Mouse (Mus musculus): ENCODE data around the gene Olfr1477. TPM values are rescaled to one million over a fixed set of nuclear protein-coding genes. Genes with fewer than 3 reads are reported as not detected.
"Not testable (repeated sequence)": the region's sequence is repeated elsewhere in the genome, so short reads cannot be mapped to it uniquely, and the experiment has no call there.

Gene Olfr1477
- not detected in 2 replicates for polyA plus RNA-seq (2015; fragmentation: Nextera tagmentation; extraction: Ambion mirVana)

DNA sequence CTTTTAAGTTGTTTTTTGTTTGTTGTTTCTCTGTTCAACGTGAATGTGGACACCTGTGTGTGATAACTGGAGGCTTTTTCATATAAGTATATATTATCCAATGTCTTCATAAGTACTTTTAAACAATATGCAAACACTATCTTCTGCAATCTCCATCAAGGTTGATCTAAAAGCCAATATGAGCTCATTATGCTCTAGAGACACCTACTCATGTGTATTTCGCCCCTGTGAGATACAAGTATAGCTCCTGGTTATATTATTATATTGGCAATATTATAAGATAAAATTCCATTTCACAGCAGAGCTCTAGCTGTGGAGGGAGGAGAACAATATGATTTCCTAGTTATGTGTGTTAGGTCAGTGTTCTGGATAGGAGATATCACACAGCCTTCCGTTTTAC is at the start of gene Olfr1477:
TSS of gene Olfr1477 (plus strand) at position 301 of the 400 bp plus-strand sequence.
- H3K9me3 ChIP-seq: no peaks in the 10 kb centered on the region; the same call in 1 of the 2 replicates
- WGBS: 71% methylated on average over 3 of the region's 3 CpGs
- H3K27me3 ChIP-seq: no peaks in the 10 kb centered on the region
- no peak within 1 kb of the TSS for H3K4me3 ChIP-seq
- no peaks in the 10 kb centered on the region for H3K36me3 ChIP-seq
- no peak for ATAC-seq (ENCODE audit: insufficient number of reproducible peaks, insufficient read depth, low FRiP score, low TSS enrichment, low read depth)
- no peak within 1 kb of the TSS for H3K9ac ChIP-seq
- H3K27ac ChIP-seq: no peak within 1 kb of the TSS
- H3K4me1 ChIP-seq: no peaks in the 10 kb centered on the region
- H3K4me2 ChIP-seq: no peak within 1 kb of the TSS

DNA sequence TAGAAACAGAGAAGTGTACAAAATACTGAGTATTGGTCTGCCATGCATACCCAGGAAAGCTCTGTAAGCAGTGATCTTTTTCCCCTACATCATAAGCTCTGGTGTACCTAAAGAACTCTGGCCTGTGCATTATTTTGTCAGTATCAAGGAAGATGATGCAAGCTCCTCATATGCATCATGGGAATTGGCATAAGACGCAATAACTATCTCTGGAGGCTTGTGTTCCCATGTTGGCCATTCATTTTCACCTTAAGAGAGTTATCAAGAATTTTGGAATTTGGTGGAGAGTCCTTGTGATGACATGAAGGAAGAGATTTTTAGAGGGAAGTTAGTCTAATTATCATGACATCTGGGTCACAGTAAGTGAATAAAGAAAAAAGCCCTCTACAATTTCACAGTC is 44.4 kb upstream of the Olfr1477 start, which contains the start of gene Olfr1472:
TSS of gene Olfr1472 (minus strand) at position 101 of the 400 bp plus-strand sequence.
- Histone ChIP-seq H3K9me3 (no peaks in the 10 kb centered on the region; the same call in 1 of the 2 replicates), H3K4me1 (no peaks in the 10 kb centered on the region), H3K36me3 (no peaks in the 10 kb centered on the region), H3K4me2 (no peak within 1 kb of the TSS), H3K4me3 (no peak within 1 kb of the TSS), H3K9ac (no peak within 1 kb of the TSS), H3K27ac (no peak within 1 kb of the TSS), H3K27me3 (no peaks in the 10 kb centered on the region)
- no peak for ATAC-seq (ENCODE audit: insufficient number of reproducible peaks, insufficient read depth, low FRiP score, low TSS enrichment, low read depth)
- WGBS: 74% methylated on average over 1 of the region's 1 CpGs

DNA sequence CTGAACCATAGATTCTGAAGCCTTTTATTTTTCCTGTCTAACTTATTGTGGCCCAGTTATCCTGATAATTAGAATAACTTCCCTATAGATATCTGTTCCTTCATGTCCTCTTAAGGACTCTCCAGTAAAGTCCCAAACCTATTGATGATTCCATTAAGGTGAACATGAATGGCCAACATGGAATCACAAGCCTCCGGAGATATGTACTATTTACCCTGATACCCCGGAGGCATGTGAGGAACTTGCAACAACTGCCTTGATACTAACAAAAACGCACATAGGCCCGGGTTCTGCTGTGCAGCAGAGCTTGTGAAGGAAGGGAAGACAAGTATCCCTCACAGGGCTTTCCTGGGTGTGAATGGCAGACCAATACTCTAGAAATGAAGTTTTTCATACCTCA is 31.1 kb upstream of the Olfr1477 start, which contains the start of gene Olfr1474:
TSS of gene Olfr1474 (plus strand) at position 301 of the 400 bp plus-strand sequence.
- not testable (repeated sequence) for ATAC-seq (ENCODE audit: insufficient number of reproducible peaks, insufficient read depth, low FRiP score, low TSS enrichment, low read depth); H3K4me3 ChIP-seq

DNA sequence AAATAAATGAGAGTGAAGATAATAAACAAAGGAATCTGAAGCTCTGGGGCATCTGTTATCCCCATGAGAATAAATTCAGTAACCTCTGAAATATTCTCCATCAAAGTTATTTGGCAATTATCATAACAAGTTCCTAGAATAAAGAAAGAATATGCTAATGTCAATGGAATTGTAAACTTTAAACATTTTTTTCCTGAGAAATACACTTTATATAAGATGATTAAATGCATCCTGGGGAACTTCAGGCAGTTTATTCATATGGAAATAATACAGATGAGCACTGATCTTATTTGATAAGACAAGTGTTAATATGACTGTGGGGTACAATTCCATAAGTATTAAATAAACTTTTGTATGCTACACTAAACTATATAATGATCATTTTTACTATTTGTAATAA is 20.2 kb upstream of the Olfr1477 start, which contains the start of gene Olfr1475:
TSS of gene Olfr1475 (minus strand) at position 101 of the 400 bp plus-strand sequence.
- ATAC-seq (ENCODE audit: insufficient number of reproducible peaks, insufficient read depth, low FRiP score, low TSS enrichment, low read depth): no peak
- H3K9me3 ChIP-seq: no peaks in the 10 kb centered on the region

More for the DNA sequence above, 31.1 kb upstream of the Olfr1477 start, which contains the start of gene Olfr1474:
- not testable (repeated sequence) for H3K36me3 ChIP-seq, H3K9me3 ChIP-seq, H3K27ac ChIP-seq, H3K9ac ChIP-seq, H3K4me2 ChIP-seq, H3K4me1 ChIP-seq, H3K27me3 ChIP-seq
- 79% methylated on average over 4 of the region's 4 CpGs for WGBS

DNA sequence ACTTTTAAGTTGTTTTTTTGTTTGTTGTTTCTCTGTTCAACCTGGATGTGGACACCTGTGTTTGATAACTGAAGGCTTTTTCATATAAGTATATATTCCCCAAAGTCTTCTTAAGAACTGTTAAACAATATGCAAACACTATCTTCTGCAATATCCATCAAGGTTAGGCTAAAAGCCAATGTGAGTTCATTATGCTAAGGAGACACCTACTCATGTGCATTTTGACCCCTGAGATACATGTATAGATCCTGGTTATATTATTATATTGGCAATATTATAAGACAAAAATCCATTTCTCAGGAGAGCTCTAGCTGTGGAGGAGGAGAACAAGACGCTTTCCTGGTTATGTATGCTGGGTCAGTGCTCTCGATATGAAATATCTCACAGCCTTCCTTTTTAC is 27.3 kb downstream of the Olfr1477 start, which contains the start of gene Olfr1480:
TSS of gene Olfr1480 (plus strand) at position 301 of the 400 bp plus-strand sequence.
- Histone ChIP-seq H3K27ac (no peak within 1 kb of the TSS), H3K27me3 (no peaks in the 10 kb centered on the region)
- ATAC-seq (ENCODE audit: insufficient number of reproducible peaks, insufficient read depth, low FRiP score, low TSS enrichment, low read depth): no peak

More for the DNA sequence above, 20.2 kb upstream of the Olfr1477 start, which contains the start of gene Olfr1475:
- H3K4me1 ChIP-seq: no peaks in the 10 kb centered on the region
- H3K9ac ChIP-seq: no peak within 1 kb of the TSS
- no peaks in the 10 kb centered on the region for H3K27me3 ChIP-seq
- H3K4me3 ChIP-seq: no peak within 1 kb of the TSS
- no peak within 1 kb of the TSS for H3K4me2 ChIP-seq
- no peak within 1 kb of the TSS for H3K27ac ChIP-seq
- H3K36me3 ChIP-seq: no peaks in the 10 kb centered on the region

More for the DNA sequence above, 27.3 kb downstream of the Olfr1477 start, which contains the start of gene Olfr1480:
- Histone ChIP-seq H3K9ac (no peak within 1 kb of the TSS), H3K36me3 (no peaks in the 10 kb centered on the region), H3K9me3 (peaks cover 20% of the 10 kb centered on the region; the same call in 1 of the 2 replicates), H3K4me1 (no peaks in the 10 kb centered on the region), H3K4me2 (no peak within 1 kb of the TSS), H3K4me3 (no peak within 1 kb of the TSS)
- 86% methylated on average over 2 of the region's 2 CpGs for WGBS

Other genes with a start within 250 kb of the Olfr1477 start
- not detected in 2 replicates for gene Olfr1465, start 185.0 kb upstream of the Olfr1477 start, polyA plus RNA-seq (2015; fragmentation: Nextera tagmentation; extraction: Ambion mirVana)
- gene Olfr1466, start 161.7 kb upstream of the Olfr1477 start, polyA plus RNA-seq (2015; fragmentation: Nextera tagmentation; extraction: Ambion mirVana): not detected in 2 replicates
- gene Olfr1467, start 138.3 kb upstream of the Olfr1477 start, polyA plus RNA-seq (2015; fragmentation: Nextera tagmentation; extraction: Ambion mirVana): not detected in 2 replicates
- not detected in 2 replicates for gene Olfr1469, start 92.7 kb upstream of the Olfr1477 start, polyA plus RNA-seq (2015; fragmentation: Nextera tagmentation; extraction: Ambion mirVana)
- gene Olfr1471, start 57.1 kb upstream of the Olfr1477 start, polyA plus RNA-seq (2015; fragmentation: Nextera tagmentation; extraction: Ambion mirVana): not detected in 2 replicates
- gene Olfr1472, start 44.5 kb upstream of the Olfr1477 start, polyA plus RNA-seq (2015; fragmentation: Nextera tagmentation; extraction: Ambion mirVana): not detected in 2 replicates
- not detected in 2 replicates for gene Olfr1474, start 31.0 kb upstream of the Olfr1477 start, polyA plus RNA-seq (2015; fragmentation: Nextera tagmentation; extraction: Ambion mirVana)
- not detected in 2 replicates for gene Olfr1475, start 20.4 kb upstream of the Olfr1477 start, polyA plus RNA-seq (2015; fragmentation: Nextera tagmentation; extraction: Ambion mirVana)
- gene Olfr1480, start 27.4 kb downstream of the Olfr1477 start, polyA plus RNA-seq (2015; fragmentation: Nextera tagmentation; extraction: Ambion mirVana): not detected in 2 replicates
- gene Olfr1484, start 83.0 kb downstream of the Olfr1477 start, polyA plus RNA-seq (2015; fragmentation: Nextera tagmentation; extraction: Ambion mirVana): not detected in 2 replicates
- not detected in 2 replicates for gene Olfr1487, start 116.8 kb downstream of the Olfr1477 start, polyA plus RNA-seq (2015; fragmentation: Nextera tagmentation; extraction: Ambion mirVana)
- gene Olfr1489, start 131.1 kb downstream of the Olfr1477 start, polyA plus RNA-seq (2015; fragmentation: Nextera tagmentation; extraction: Ambion mirVana): not detected in 2 replicates
- gene Olfr1490, start 150.5 kb downstream of the Olfr1477 start, polyA plus RNA-seq (2015; fragmentation: Nextera tagmentation; extraction: Ambion mirVana): not detected in 2 replicates
- not detected in 2 replicates for gene Olfr1491, start 196.7 kb downstream of the Olfr1477 start, polyA plus RNA-seq (2015; fragmentation: Nextera tagmentation; extraction: Ambion mirVana)
- not detected in 2 replicates for gene Olfr1493-ps1, start 222.7 kb downstream of the Olfr1477 start, polyA plus RNA-seq (2015; fragmentation: Nextera tagmentation; extraction: Ambion mirVana)
- gene Olfr1494, start 239.2 kb downstream of the Olfr1477 start, polyA plus RNA-seq (2015; fragmentation: Nextera tagmentation; extraction: Ambion mirVana): not detected in 2 replicates